Mouse (Mus musculus) megakaryocyte, embryonic 14.5 days (primary cell): ENCODE measurements around the gene Olfr731. TPM values are rescaled to one million over a fixed set of nuclear protein-coding genes. Genes with fewer than 3 reads are reported as not detected.

Experiments
- H3K27me3 ChIP-seq: replicated peaks from 2 replicates; pipeline ENCODE3; 2012; ENCODE audit warnings: inconsistent platforms
- H3K36me3 ChIP-seq: replicated peaks from 2 replicates; pipeline ENCODE3; 2012; ENCODE audit warnings: low read length, inconsistent platforms, mixed read lengths
- H3K4me1 ChIP-seq: 2 replicates; pipeline ENCODE4 v1.6.1; 2012; ENCODE audit warnings: inconsistent platforms
- H3K4me3 ChIP-seq: replicated peaks from 2 replicates; pipeline ENCODE3; 2012; ENCODE audit warnings: moderate library complexity, mild to moderate bottlenecking, inconsistent platforms
- H3K9me3 ChIP-seq: 2 replicates; pipeline ENCODE4 v1.6.1; 2012; ENCODE audit warnings: inconsistent platforms
- FLI1 ChIP-seq: IDR thresholded peaks from 2 replicates; pipeline ENCODE4 v1.6.1; 2012; ENCODE audit warnings: low read length, inconsistent platforms, mixed read lengths
- GATA1 ChIP-seq: IDR thresholded peaks from 3 replicates; pipeline ENCODE4 v1.6.1; 2012; ENCODE audit warnings: mixed read lengths, low read length, inconsistent platforms, borderline replicate concordance
- polyA plus RNA-seq: library from polyadenylated mRNA; stranded (reverse); fragments of >175 nt; gene quantifications from 2 replicates; pipeline ENCODE4 v1.2.3, GENCODE M21; 2012; ENCODE audit warnings: low replicate concordance; ENCODE audit not compliant: insufficient read depth

The Olfr731 gene
- 2.5 TPM in 1 of 2 replicates, not detected in the other for polyA plus RNA-seq

GRCm38 (mm10) chr14:50241766-50242165 lies at the start of gene Olfr731:
Olfr731 (minus strand) TSS chr14:50241866.
- Histone ChIP-seq H3K4me1 (no peaks in the 10 kb centered on the region), H3K36me3 (no peaks in the 10 kb centered on the region), H3K27me3 (no peaks in the 10 kb centered on the region), H3K9me3 (0 out of 2 replicates have a peak, but pooled peaks cover 3% of the 10 kb centered on the region), H3K4me3 (no peak within 1 kb of the TSS)
- no peak for TF ChIP-seq GATA1
- no peak for TF ChIP-seq FLI1

GRCm38 (mm10) chr14:50284106-50284505 lies 42.4 kb upstream of the Olfr731 start, which contains the start of gene Olfr732:
Olfr732 (minus strand) TSS chr14:50284206.
- no peaks in the 10 kb centered on the region for H3K4me1 ChIP-seq
- no peaks in the 10 kb centered on the region for H3K36me3 ChIP-seq
- no peaks in the 10 kb centered on the region for H3K9me3 ChIP-seq
- no peaks in the 10 kb centered on the region for H3K27me3 ChIP-seq
- no peak for TF ChIP-seq GATA1
- TF ChIP-seq FLI1: no peak
- no peak within 1 kb of the TSS for H3K4me3 ChIP-seq

GRCm38 (mm10) chr14:50188098-50188497 lies 53.6 kb downstream of the Olfr731 start, which contains the start of gene Olfr730:
Olfr730 (minus strand) TSS chr14:50188198.
- H3K27me3 ChIP-seq: no peaks in the 10 kb centered on the region
- no peaks in the 10 kb centered on the region for H3K36me3 ChIP-seq
- H3K4me1 ChIP-seq: no peaks in the 10 kb centered on the region
- no peak for TF ChIP-seq GATA1
- no peak for TF ChIP-seq FLI1
- no peak within 1 kb of the TSS for H3K4me3 ChIP-seq
- 0 out of 2 replicates have a peak, but pooled peaks cover 2% of the 10 kb centered on the region for H3K9me3 ChIP-seq

Other genes starting within 250 kb of the Olfr731 start
- not detected in 2 replicates for gene Olfr725, start 201.5 kb downstream of the Olfr731 start, polyA plus RNA-seq
- gene Olfr726, start 150.9 kb downstream of the Olfr731 start, polyA plus RNA-seq: not detected in 2 replicates
- gene Olfr727, start 118.7 kb downstream of the Olfr731 start, polyA plus RNA-seq: not detected in 2 replicates
- gene Olfr728, start 99.2 kb downstream of the Olfr731 start, polyA plus RNA-seq: not detected in 2 replicates
- gene Olfr729, start 89.0 kb downstream of the Olfr731 start, polyA plus RNA-seq: not detected in 2 replicates
- gene Olfr730, start 53.7 kb downstream of the Olfr731 start, polyA plus RNA-seq: not detected in 2 replicates
- not detected in 2 replicates for gene Olfr732, start 42.3 kb upstream of the Olfr731 start, polyA plus RNA-seq
- not detected in 2 replicates for gene Olfr733, start 59.7 kb upstream of the Olfr731 start, polyA plus RNA-seq
- not detected in 2 replicates for gene Olfr734, start 84.9 kb upstream of the Olfr731 start, polyA plus RNA-seq
- gene Olfr735, start 107.0 kb upstream of the Olfr731 start, polyA plus RNA-seq: not detected in 2 replicates
- not detected in 2 replicates for gene Tlr11, start 116.0 kb upstream of the Olfr731 start, polyA plus RNA-seq
- gene Olfr736, start 139.3 kb upstream of the Olfr731 start, polyA plus RNA-seq: not detected in 2 replicates
- not detected in 2 replicates for gene Olfr738, start 165.7 kb upstream of the Olfr731 start, polyA plus RNA-seq
- not detected in 2 replicates for gene Olfr739, start 176.8 kb upstream of the Olfr731 start, polyA plus RNA-seq
- gene Olfr740, start 203.7 kb upstream of the Olfr731 start, polyA plus RNA-seq: not detected in 2 replicates
- not detected in 2 replicates for gene Olfr741, start 230.9 kb upstream of the Olfr731 start, polyA plus RNA-seq